8 mouse cellular contexts compared by ENCODE assay signal in genomic region chr17:24960852-24961715, GRCm38 (mm10). TPM values are rescaled to one million over a fixed set of nuclear protein-coding genes. Genes with fewer than 3 reads are reported as not detected.
DNase-seq lines count a peak whose midpoint lies in the region; ATAC-seq and TF ChIP-seq lines count a peak whose summit lies in the region.

No protein-coding gene starts in this region.

- peak overlapping the region; percentile 69 for H3K27ac ChIP-seq in kidney, embryonic 16.5 days (ENCODE audit: low read length)
- H3K27ac ChIP-seq in hindbrain, embryonic 15.5 days (replicated peaks) = peak overlapping the region; percentile 38; the same call in 1 of the 2 replicates
- peak overlapping the region; percentile 98; the same call in 1 of the 2 replicates for H3K27ac ChIP-seq in midbrain, embryonic 10.5 days (replicated peaks)

- no peak for TF ChIP-seq POLR2A in brain, embryonic 14.5 days (IDR thresholded peaks at IDR 0.05; ENCODE audit: borderline replicate concordance, extremely low read depth, insufficient read depth, insufficient read length, poor library complexity, severe bottlenecking)

- H3K4me1 ChIP-seq in kidney, embryonic 16.5 days (ENCODE audit: insufficient read depth, low read length) = peaks cover 11% of the 10 kb centered on the region
- H3K4me1 ChIP-seq in hindbrain, embryonic 15.5 days (replicated peaks) = peaks cover 18% of the 10 kb centered on the region
- peaks cover 23% of the 10 kb centered on the region for H3K4me1 ChIP-seq in midbrain, embryonic 10.5 days

- ATAC-seq in kidney, embryonic 16.5 days (ENCODE audit: low FRiP score, low TSS enrichment) = peak; percentile 42
- peak; percentile 38 for ATAC-seq in hindbrain, embryonic 15.5 days (ENCODE audit: low FRiP score, low read depth)

- 13% methylated on average over 21 of the region's 21 CpGs for WGBS in kidney, embryonic 16.5 days
- 16% methylated on average over 21 of the region's 21 CpGs for WGBS in hindbrain, embryonic 15.5 days
- WGBS in midbrain, embryonic 10.5 days = 17% methylated on average over 21 of the region's 21 CpGs

- DNase-seq in kidney, postnatal 14 days = no peak
- peak; percentile 1 for DNase-seq in brain, embryonic 14.5 days (ENCODE audit: low read depth)
- no peak for DNase-seq in midbrain, embryonic 10.5 days (ENCODE audit: low spot score)
- DNase-seq in urinary bladder, postnatal 10 days (ENCODE audit: low spot score) = no peak
- no peak for DNase-seq in frontal cortex, postnatal 10 days (ENCODE audit: low spot score in 2 of 2)
- DNase-seq in spleen, adult 12 weeks (ENCODE audit: low spot score) = no peak

- peak overlapping the region; percentile 69 for H3K9ac ChIP-seq in kidney, embryonic 16.5 days (replicated peaks; ENCODE audit: low read length)
- H3K9ac ChIP-seq in hindbrain, embryonic 15.5 days = no peak overlapping the region

- H3K4me3 ChIP-seq in kidney, embryonic 16.5 days (ENCODE audit: low read length) = peak overlapping the region; percentile 95
- peak overlapping the region; percentile 70 for H3K4me3 ChIP-seq in hindbrain, embryonic 15.5 days
- peak overlapping the region; percentile 94 for H3K4me3 ChIP-seq in midbrain, embryonic 10.5 days

- no peak for TF ChIP-seq CTCF in brain, embryonic 14.5 days (IDR thresholded peaks at IDR 0.05; ENCODE audit: borderline replicate concordance, extremely low read depth, insufficient read depth, insufficient read length)

- peaks cover 41% of the 10 kb centered on the region for H3K36me3 ChIP-seq in kidney, embryonic 16.5 days (ENCODE audit: insufficient read depth, low read length)
- peaks cover 43% of the 10 kb centered on the region for H3K36me3 ChIP-seq in hindbrain, embryonic 15.5 days
- peaks cover 64% of the 10 kb centered on the region for H3K36me3 ChIP-seq in midbrain, embryonic 10.5 days

- no peaks in the 10 kb centered on the region for H3K27me3 ChIP-seq in kidney, embryonic 16.5 days (ENCODE audit: insufficient read depth, low read length)
- H3K27me3 ChIP-seq in hindbrain, embryonic 15.5 days = no peaks in the 10 kb centered on the region
- no peaks in the 10 kb centered on the region for H3K27me3 ChIP-seq in midbrain, embryonic 10.5 days (ENCODE audit: low read depth, poor library complexity, severe bottlenecking)

- no peaks in the 10 kb centered on the region for H3K9me3 ChIP-seq in kidney, embryonic 16.5 days (ENCODE audit: low read length)
- H3K9me3 ChIP-seq in hindbrain, embryonic 15.5 days = no peaks in the 10 kb centered on the region
- no peaks in the 10 kb centered on the region for H3K9me3 ChIP-seq in midbrain, embryonic 10.5 days (replicated peaks)

- H3K4me2 ChIP-seq in kidney, embryonic 16.5 days (replicated peaks; ENCODE audit: low read depth, low read length) = peak overlapping the region; percentile 70
- peak overlapping the region; percentile 60 for H3K4me2 ChIP-seq in hindbrain, embryonic 15.5 days

RNA-seq across cellular contexts. Expression of gene Jpt2, which starts 0.6 kb away (rescaled TPM):
- 197 and 218 TPM in 2 replicates for polyA plus RNA-seq in kidney, embryonic 16.5 days (2015; fragmentation: Nextera tagmentation; extraction: Ambion mirVana)
- 62.9 and 65.5 TPM in 2 replicates for polyA plus RNA-seq in brain, embryonic 14.5 days (2012; rRNA removed)
- polyA plus RNA-seq in hindbrain, embryonic 15.5 days (2015; fragmentation: Nextera tagmentation; extraction: Ambion mirVana) = 101 and 112 TPM in 2 replicates
- 442 and 466 TPM in 2 replicates for polyA plus RNA-seq in midbrain, embryonic 10.5 days (2016; fragmentation: Nextera tagmentation; extraction: Ambion mirVana)

RNA-seq across cellular contexts. Expression of gene Mapk8ip3, which starts 24.3 kb away (rescaled TPM):
- polyA plus RNA-seq in kidney, embryonic 16.5 days (2015; fragmentation: Nextera tagmentation; extraction: Ambion mirVana) = 30.1 and 33.6 TPM in 2 replicates
- 217 and 242 TPM in 2 replicates for polyA plus RNA-seq in brain, embryonic 14.5 days (2012; rRNA removed)
- 92.2 and 101 TPM in 2 replicates for polyA plus RNA-seq in hindbrain, embryonic 15.5 days (2015; fragmentation: Nextera tagmentation; extraction: Ambion mirVana)
- 40.1 and 53.9 TPM in 2 replicates for polyA plus RNA-seq in midbrain, embryonic 10.5 days (2016; fragmentation: Nextera tagmentation; extraction: Ambion mirVana)

RNA-seq across cellular contexts. Expression of gene Cramp1l, which starts 54.5 kb away (rescaled TPM):
- polyA plus RNA-seq in kidney, embryonic 16.5 days (2015; fragmentation: Nextera tagmentation; extraction: Ambion mirVana) = 5.4 and 6.6 TPM in 2 replicates
- 31.4 and 31.9 TPM in 2 replicates for polyA plus RNA-seq in brain, embryonic 14.5 days (2012; rRNA removed)
- 6.3 and 6.7 TPM in 2 replicates for polyA plus RNA-seq in hindbrain, embryonic 15.5 days (2015; fragmentation: Nextera tagmentation; extraction: Ambion mirVana)
- 6.8 and 8.5 TPM in 2 replicates for polyA plus RNA-seq in midbrain, embryonic 10.5 days (2016; fragmentation: Nextera tagmentation; extraction: Ambion mirVana)

RNA-seq across cellular contexts. Expression of gene Ift140, which starts 54.8 kb away (rescaled TPM):
- polyA plus RNA-seq in kidney, embryonic 16.5 days (2015; fragmentation: Nextera tagmentation; extraction: Ambion mirVana) = 24.9 and 25.5 TPM in 2 replicates
- 22.9 and 23.9 TPM in 2 replicates for polyA plus RNA-seq in brain, embryonic 14.5 days (2012; rRNA removed)
- 18.8 and 20.0 TPM in 2 replicates for polyA plus RNA-seq in hindbrain, embryonic 15.5 days (2015; fragmentation: Nextera tagmentation; extraction: Ambion mirVana)
- polyA plus RNA-seq in midbrain, embryonic 10.5 days (2016; fragmentation: Nextera tagmentation; extraction: Ambion mirVana) = 27.0 and 34.9 TPM in 2 replicates

Comparison
In these comparisons a context has a peak if more than half of its experiments do, and no peak if none do; other contexts are left out.
1. H3K27ac ChIP-seq: peak in every context shown above with its lines; median percentile 98 in midbrain, embryonic 10.5 days; 69 in kidney, embryonic 16.5 days; 38 in hindbrain, embryonic 15.5 days.